In the genomic region with DNA sequence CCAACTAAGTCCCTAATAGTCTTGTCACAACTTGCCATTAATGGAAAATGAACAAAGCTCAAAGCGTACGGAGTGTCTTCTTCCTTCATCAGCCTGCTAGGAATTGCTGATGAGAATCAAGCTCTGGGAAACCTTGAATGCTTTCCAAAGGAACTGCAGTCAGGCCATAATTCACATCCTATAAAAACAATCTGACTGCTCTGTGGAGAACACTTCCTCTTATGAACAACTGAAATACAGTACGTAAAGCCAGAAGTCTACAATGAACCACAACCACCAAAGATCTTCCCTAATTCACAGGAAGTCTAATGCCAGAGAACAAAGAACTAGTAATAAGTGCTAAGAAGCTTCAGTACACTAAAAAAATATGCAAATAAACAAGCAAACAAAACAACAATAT, we compare ENCODE assay signal across 17 mouse cellular contexts. TPM values are rescaled to one million over a fixed set of nuclear protein-coding genes. Genes with fewer than 3 reads are reported as not detected.
DNase-seq lines count a peak whose midpoint lies in the region; ATAC-seq and TF ChIP-seq lines count a peak whose summit lies in the region.
"Had no signal": no experiment of that assay in that cellular context is flagged by ENCODE, and none has a peak within 500 bp of the region (broad histone marks: within the 10 kb centered on the region; RNA-seq: fewer than 3 reads in every experiment).

No protein-coding gene starts in this region.

- no peak for ATAC-seq in intestine, embryonic 15.5 days
- ATAC-seq in stomach, postnatal 0 days (ENCODE audit: low FRiP score, low TSS enrichment): no peak
- ATAC-seq: CD4-positive, CD25-positive, alpha-beta regulatory T cell, adult 4 months; forebrain, embryonic 14.5 days; hindbrain, embryonic 16.5 days had no signal

- TF ChIP-seq CTCF in stomach, postnatal 0 days (IDR thresholded peaks at IDR 0.05; ENCODE audit: low read depth): no peak

- 38% methylated on average over 3 of the region's 3 CpGs for WGBS in intestine, embryonic 15.5 days
- WGBS in stomach, postnatal 0 days: 36% methylated on average over 3 of the region's 3 CpGs

- peak; percentile 35 for DNase-seq in kidney, adult 9 months
- DNase-seq in kidney, postnatal 10 days: no peak
- DNase-seq in lung, postnatal 10 days: peak; percentile 51
- no peak for DNase-seq in lung, postnatal 36 days
- no peak for DNase-seq in stomach, postnatal 0 days (ENCODE audit: low spot score)
- DNase-seq in ovary, adult 18-20 months (ENCODE audit: low spot score): no peak
- DNase-seq in testis, postnatal 10 days (ENCODE audit: low spot score): no peak
- DNase-seq: cerebellum, adult 8-10 months; thymus, postnatal 4 days had no signal

- H3K27me3 ChIP-seq in intestine, embryonic 15.5 days (replicated peaks): no peaks in the 10 kb centered on the region
- no peaks in the 10 kb centered on the region for H3K27me3 ChIP-seq in stomach, postnatal 0 days (ENCODE audit: control insufficient read depth, insufficient read depth, low read length)
- H3K27me3 ChIP-seq: embryonic facial prominence, embryonic 12.5 days; neural tube, embryonic 13.5 days had no signal

- no peak overlapping the region for H3K4me3 ChIP-seq in intestine, embryonic 15.5 days (replicated peaks)
- H3K4me3 ChIP-seq in stomach, postnatal 0 days (ENCODE audit: low read depth, low read length): no peak overlapping the region
- H3K4me3 ChIP-seq: embryonic facial prominence, embryonic 12.5 days; neural tube, embryonic 13.5 days had no signal

- peaks cover 3% of the 10 kb centered on the region; the same call in 1 of the 2 replicates for H3K4me1 ChIP-seq in intestine, embryonic 15.5 days (replicated peaks)
- no peaks in the 10 kb centered on the region for H3K4me1 ChIP-seq in stomach, postnatal 0 days (replicated peaks; ENCODE audit: control insufficient read depth, insufficient read depth)
- H3K4me1 ChIP-seq: embryonic facial prominence, embryonic 12.5 days had no signal

- H3K36me3 ChIP-seq in intestine, embryonic 15.5 days: peaks cover 18% of the 10 kb centered on the region
- H3K36me3 ChIP-seq in stomach, postnatal 0 days (ENCODE audit: control insufficient read depth, insufficient read depth, low read length): peaks cover 26% of the 10 kb centered on the region; the same call in 1 of the 2 replicates

- no peak overlapping the region for H3K4me2 ChIP-seq in intestine, embryonic 15.5 days (replicated peaks)
- H3K4me2 ChIP-seq in stomach, postnatal 0 days (replicated peaks; ENCODE audit: low read depth): no peak overlapping the region
- H3K4me2 ChIP-seq: embryonic facial prominence, embryonic 12.5 days; neural tube, embryonic 13.5 days had no signal

- H3K9me3 ChIP-seq in intestine, embryonic 15.5 days: no peaks in the 10 kb centered on the region
- H3K9me3 ChIP-seq in stomach, postnatal 0 days (ENCODE audit: control insufficient read depth, low read length): no peaks in the 10 kb centered on the region
- H3K9me3 ChIP-seq: embryonic facial prominence, embryonic 12.5 days; neural tube, embryonic 13.5 days had no signal

- peak overlapping the region; percentile 38; the same call in 1 of the 2 replicates for H3K27ac ChIP-seq in intestine, embryonic 15.5 days
- peak overlapping the region; percentile 67; the same call in 1 of the 2 replicates for H3K27ac ChIP-seq in stomach, postnatal 0 days (replicated peaks)
- H3K27ac ChIP-seq: embryonic facial prominence, embryonic 12.5 days; neural tube, embryonic 13.5 days had no signal

- no peak for TF ChIP-seq EP300 in stomach, postnatal 0 days (optimal IDR thresholded peaks at IDR 0.05)

- no peak overlapping the region for H3K9ac ChIP-seq in intestine, embryonic 15.5 days
- H3K9ac ChIP-seq in stomach, postnatal 0 days (ENCODE audit: low read length): no peak overlapping the region
- H3K9ac ChIP-seq: embryonic facial prominence, embryonic 12.5 days; neural tube, embryonic 13.5 days had no signal

RNA-seq across cellular contexts. Expression of gene Rheb, which starts 28.5 kb away (rescaled TPM):
- 209 and 246 TPM in 2 replicates for polyA plus RNA-seq in intestine, embryonic 15.5 days (2015; fragmentation: Nextera tagmentation; extraction: Ambion mirVana)
- polyA plus RNA-seq in stomach, postnatal 0 days (2015; fragmentation: Nextera tagmentation; extraction: Ambion mirVana): 209 and 218 TPM in 2 replicates

RNA-seq across cellular contexts. Expression of gene Crygn, which starts 56.1 kb away (rescaled TPM):
- 1.3 and 1.8 TPM in 2 replicates for polyA plus RNA-seq in intestine, embryonic 15.5 days (2015; fragmentation: Nextera tagmentation; extraction: Ambion mirVana)
- polyA plus RNA-seq in stomach, postnatal 0 days (2015; fragmentation: Nextera tagmentation; extraction: Ambion mirVana): 2.5 and 3.0 TPM in 2 replicates
- polyA plus RNA-seq: brain, embryonic 14.5 days; heart, embryonic 14.5 days had no signal

Comparison
In these comparisons a context has a peak if more than half of its experiments do, and no peak if none do; other contexts are left out.
1. DNase-seq: peak in kidney, adult 9 months (single experiment) and lung, postnatal 10 days (single experiment); none in kidney, postnatal 10 days (single experiment), lung, postnatal 36 days (single experiment), stomach, postnatal 0 days (single experiment), ovary, adult 18-20 months (single experiment) and testis, postnatal 10 days (single experiment).